Mouse (Mus musculus) bone marrow macrophage, adult 2 months (primary cell): ENCODE data around the gene Acbd4.

Source experiments
- CTCF ChIP-seq: IDR thresholded peaks from 2 replicates; pipeline ENCODE4 v1.5.1; 2012; ENCODE audit warnings: low read depth, mild to moderate bottlenecking, low read length, moderate library complexity
- POLR2A ChIP-seq: IDR thresholded peaks from 2 replicates; pipeline ENCODE4 v1.6.1; 2012; ENCODE audit warnings: mild to moderate bottlenecking, low read depth, low read length, borderline replicate concordance

DNA sequence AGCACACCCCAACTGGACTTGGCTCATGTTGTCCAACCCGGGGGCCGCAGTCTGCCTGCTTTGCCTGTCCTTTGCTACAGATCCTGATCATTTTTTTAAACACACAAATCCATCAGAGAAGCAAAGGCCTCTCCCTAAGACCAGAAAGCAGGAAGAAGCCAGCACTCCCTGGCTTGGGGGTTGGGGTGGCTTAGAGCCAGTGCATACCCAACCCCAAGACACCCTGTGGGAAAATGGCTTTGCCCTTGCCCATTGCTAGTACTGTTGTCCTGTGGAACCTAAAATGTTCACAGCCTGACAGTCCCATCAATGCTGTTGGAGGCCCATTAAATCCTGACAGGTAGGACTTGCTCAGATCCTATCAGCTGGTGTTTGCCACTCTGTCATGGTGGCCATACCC is 31.8 kb upstream of the Acbd4 start:
- no peak for TF ChIP-seq POLR2A
- TF ChIP-seq CTCF: no peak
